ENCODE assay signal across 2 mouse cellular contexts in the genomic region with DNA sequence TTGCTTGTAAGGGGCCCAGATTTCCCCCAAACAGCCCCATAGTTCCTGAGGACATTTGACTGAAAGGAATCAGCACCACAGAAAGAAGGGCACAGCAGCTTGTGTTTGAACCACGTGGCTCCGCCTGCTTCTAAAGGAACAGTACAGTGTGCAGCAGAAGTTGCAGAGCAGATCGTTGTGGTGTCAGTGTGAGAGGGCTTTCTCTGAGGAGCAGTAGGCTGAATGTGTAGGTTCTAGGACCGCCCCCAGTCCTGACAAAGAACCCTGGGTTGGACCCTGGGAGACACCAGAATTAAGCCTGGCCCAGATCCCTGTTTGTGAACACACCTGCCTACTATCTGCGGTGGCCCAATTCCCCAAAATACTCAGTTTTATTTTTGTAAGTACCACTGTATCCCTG.
A peak's percentile ranks its signal among the peaks of the same experiment; 100 is the strongest.
TF ChIP-seq lines count a peak whose summit lies in the region.

No protein-coding gene starts in this region.

TF ChIP-seq in CH12.LX, 34 proteins besides CTCF, POLR2A, EP300 and RAD21:
- TF ChIP-seq JUND (conservative IDR thresholded peaks at IDR 0.05; ENCODE audit: low read depth, low read length) (no peak), IRF4 (IDR thresholded peaks at IDR 0.05; ENCODE audit: low read depth, low read length) (no peak), MAFK (IDR thresholded peaks at IDR 0.05; ENCODE audit: insufficient replicate concordance, low read length) (no peak), KAT2A (IDR thresholded peaks at IDR 0.05; ENCODE audit: insufficient replicate concordance, low read length) (no peak), MAX (IDR thresholded peaks at IDR 0.05; ENCODE audit: low read length) (peak; percentile 93), RCOR1 (conservative IDR thresholded peaks at IDR 0.05; ENCODE audit: low read depth, low read length) (no peak), ETS1 (conservative IDR thresholded peaks at IDR 0.05; ENCODE audit: low read depth, low read length) (no peak), JUN (IDR thresholded peaks at IDR 0.05; ENCODE audit: insufficient read depth, low read depth, low read length) (no peak), TCF12 (IDR thresholded peaks at IDR 0.05; ENCODE audit: low read depth, low read length) (no peak), ELF1 (IDR thresholded peaks at IDR 0.05; ENCODE audit: low read depth, low read length) (no peak), CHD2 (IDR thresholded peaks at IDR 0.05; ENCODE audit: low read length) (no peak; the same call in 1 of the 2 replicates), UBTF (IDR thresholded peaks at IDR 0.05; ENCODE audit: low read depth, low read length) (no peak), MAZ (IDR thresholded peaks at IDR 0.05; ENCODE audit: low read depth, low read length) (peak; percentile 47; the same call in 1 of the 2 replicates), USF2 (conservative IDR thresholded peaks at IDR 0.05; ENCODE audit: low read depth, low read length) (no peak), ZKSCAN1 (IDR thresholded peaks at IDR 0.05; ENCODE audit: borderline replicate concordance, low read depth, low read length) (no peak), POLR2AphosphoS2 (IDR thresholded peaks at IDR 0.05; ENCODE audit: low read depth, low read length) (no peak; the same call in 1 of the 2 replicates), NELFE (IDR thresholded peaks at IDR 0.05; ENCODE audit: low read depth, low read length) (no peak), GABPA (IDR thresholded peaks at IDR 0.05; ENCODE audit: insufficient replicate concordance, low read depth, low read length) (no peak), USF1 (IDR thresholded peaks at IDR 0.05; ENCODE audit: low read depth, low read length) (no peak; the same call in 1 of the 2 replicates), CHD1 (IDR thresholded peaks at IDR 0.05; ENCODE audit: low read depth, low read length) (no peak), BHLHE40 (IDR thresholded peaks at IDR 0.05; ENCODE audit: low read depth, low read length) (no peak), TBP (conservative IDR thresholded peaks at IDR 0.05; ENCODE audit: low read depth, low read length) (peak; percentile 11; the same call in 1 of the 2 replicates), ZMIZ1 (IDR thresholded peaks at IDR 0.05; ENCODE audit: low read depth, low read length) (no peak), SIN3A (IDR thresholded peaks at IDR 0.05; ENCODE audit: low read length) (0 out of 2 replicates have a peak, but pooled peaks have one; percentile 48), NRF1 (IDR thresholded peaks at IDR 0.05; ENCODE audit: low read depth, low read length) (no peak), MYC (IDR thresholded peaks at IDR 0.05; ENCODE audit: low read depth, low read length) (peak; percentile 81), MEF2A (IDR thresholded peaks at IDR 0.05; ENCODE audit: borderline replicate concordance, low read depth, low read length) (no peak), MXI1 (IDR thresholded peaks at IDR 0.05; ENCODE audit: low read depth, low read length) (peak; percentile 88), ZC3H11A (IDR thresholded peaks at IDR 0.05; ENCODE audit: low read depth, low read length) (no peak), SMC3 (IDR thresholded peaks at IDR 0.05; ENCODE audit: low read depth, low read length) (no peak), HCFC1 (IDR thresholded peaks at IDR 0.05; ENCODE audit: low read depth, low read length) (no peak; the same call in 1 of the 2 replicates), E2F4 (IDR thresholded peaks at IDR 0.05; ENCODE audit: insufficient replicate concordance, low read depth, low read length) (no peak), PAX5 (IDR thresholded peaks at IDR 0.05; ENCODE audit: low read length) (no peak), ZNF384 (IDR thresholded peaks at IDR 0.05; ENCODE audit: low read depth, low read length) (no peak)
TF ChIP-seq in CH12.LX: peak in this region for 6.

TF ChIP-seq in MEL, 35 proteins besides CTCF, POLR2A, EP300 and RAD21:
- TF ChIP-seq MAFK (IDR thresholded peaks at IDR 0.05; ENCODE audit: borderline replicate concordance, low read depth, low read length) (no peak), ZC3H11A (IDR thresholded peaks at IDR 0.05; ENCODE audit: low read depth, low read length) (no peak), ETS1 (IDR thresholded peaks at IDR 0.05; ENCODE audit: low read depth, low read length) (no peak), MXI1 (IDR thresholded peaks at IDR 0.05; ENCODE audit: low read depth, low read length) (peak; percentile 84), POLR2AphosphoS5 (IDR thresholded peaks at IDR 0.05; ENCODE audit: borderline replicate concordance, low read depth, low read length) (no peak), SMC3 (IDR thresholded peaks at IDR 0.05; ENCODE audit: low read depth, low read length) (no peak), TAL1 (IDR thresholded peaks at IDR 0.05; ENCODE audit: low read length) (no peak), USF1 (IDR thresholded peaks at IDR 0.05; ENCODE audit: low read depth, low read length) (peak; percentile 66), ZMIZ1 (IDR thresholded peaks at IDR 0.05; ENCODE audit: low read depth, low read length) (no peak), ZKSCAN1 (IDR thresholded peaks at IDR 0.05; ENCODE audit: low read depth, low read length) (no peak), NELFE (IDR thresholded peaks at IDR 0.05; ENCODE audit: low read depth, low read length) (no peak), MAZ (IDR thresholded peaks at IDR 0.05; ENCODE audit: low read depth, low read length) (no peak), MYC (IDR thresholded peaks at IDR 0.05; ENCODE audit: low read depth, low read length) (peak; percentile 72; the same call in 1 of the 2 replicates), TBP (IDR thresholded peaks at IDR 0.05; ENCODE audit: low read depth, low read length) (no peak), JUND (IDR thresholded peaks at IDR 0.05; ENCODE audit: low read depth, low read length) (no peak), GATA1 (IDR thresholded peaks at IDR 0.05; ENCODE audit: low read depth, low read length) (no peak), ZNF384 (IDR thresholded peaks at IDR 0.05; ENCODE audit: low read depth, low read length) (no peak), HCFC1 (IDR thresholded peaks at IDR 0.05; ENCODE audit: low read depth, low read length) (no peak), KAT2A (conservative IDR thresholded peaks at IDR 0.05; ENCODE audit: low read depth, low read length) (no peak), MAX (IDR thresholded peaks at IDR 0.05; ENCODE audit: low read length) (peak; percentile 84), UBTF (IDR thresholded peaks at IDR 0.05; ENCODE audit: borderline replicate concordance, insufficient read depth, low read depth, low read length) (no peak), SIN3A (IDR thresholded peaks at IDR 0.05; ENCODE audit: low read length) (no peak), RCOR1 (IDR thresholded peaks at IDR 0.05; ENCODE audit: low read depth, low read length) (no peak)
